Mouse (Mus musculus) heart, adult 2 months (tissue): ENCODE measurements at regions not wholly inside any gene's neighbourhood (a gene's known extent, or its start where the extent isn't known, plus 50 kb on each side); places are given as distances from the start of the nearest gene placed in this dataset.

Experiments
- EP300 ChIP-seq: fragments of 200-500 bp; IDR thresholded peaks from 2 replicates; pipeline ENCODE4 v1.6.1; 2011; ENCODE audit warnings: low read depth, low read length, control low read depth; ENCODE audit not compliant: insufficient read depth
- POLR2A ChIP-seq: fragments of 200-500 bp; IDR thresholded peaks from 2 replicates; pipeline ENCODE4 v1.6.1; 2011; ENCODE audit warnings: mild to moderate bottlenecking, low read depth, low read length, control low read depth; ENCODE audit not compliant: insufficient read depth

DNA sequence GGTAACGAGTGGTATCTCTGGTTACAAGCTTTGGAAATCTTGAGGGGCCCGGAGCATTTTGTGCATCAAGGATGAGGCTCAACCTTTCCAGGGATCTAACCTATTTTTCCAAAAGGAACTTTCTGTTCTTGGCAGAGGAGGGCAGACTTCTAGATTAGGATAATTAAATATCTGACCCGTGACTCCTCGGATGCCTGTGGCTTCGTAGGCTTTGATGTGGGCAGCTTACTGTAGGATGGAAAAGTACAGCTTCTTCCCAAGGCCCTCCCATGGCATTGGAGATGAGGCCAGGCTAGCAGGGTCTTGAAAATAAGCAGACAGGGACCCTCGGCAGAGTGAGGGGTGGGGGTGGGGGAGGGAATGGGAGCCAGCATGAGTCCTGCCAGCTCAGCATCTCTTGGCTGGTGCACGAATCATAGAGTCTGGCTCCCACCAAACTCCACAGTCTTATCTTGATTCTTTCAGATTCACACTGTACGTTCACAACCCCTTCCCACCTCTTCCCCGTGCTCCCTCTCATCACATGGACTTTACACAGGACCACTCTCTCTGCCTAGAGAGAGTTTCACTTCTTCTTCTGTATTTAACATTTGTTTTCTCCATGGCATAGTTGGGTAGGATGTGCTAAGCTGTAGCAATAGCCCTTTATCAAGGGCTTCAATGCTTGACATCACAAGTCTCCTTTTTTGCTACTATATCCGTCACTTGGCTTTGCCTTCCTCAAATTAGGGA is 104.9 kb downstream of the E030025P04Rik start:
- no peak for TF ChIP-seq POLR2A
- TF ChIP-seq EP300: no peak
